Mouse (Mus musculus) embryo, embryonic 10 days (tissue): ENCODE measurements around the gene Cc2d2b.

Experiments
- DNase-seq: peaks from one replicate; pipeline ENCODE4 v3.0.0-alpha.2; 2015; ENCODE audit warnings: low spot score

The Cc2d2b gene

DNA sequence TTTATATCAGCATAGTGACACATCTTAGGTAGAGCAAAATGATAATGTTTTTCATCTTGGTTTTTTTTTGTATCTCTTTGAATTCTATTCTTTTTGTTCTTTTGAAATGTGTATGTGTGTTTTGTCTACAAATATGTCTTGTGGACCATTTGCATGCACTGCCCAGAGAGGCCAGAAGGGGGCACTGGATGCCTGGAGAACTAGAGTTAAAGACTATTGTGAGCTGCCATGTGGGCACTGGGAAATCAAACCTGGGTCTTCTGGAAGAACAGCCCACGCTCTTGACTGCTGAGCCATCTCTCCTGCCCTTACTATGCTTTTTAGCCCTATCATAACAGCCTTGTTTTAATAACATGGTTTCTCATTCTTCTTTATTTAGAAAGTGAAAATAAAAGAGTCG is 5.8 kb downstream of the Cc2d2b start:
- peak; percentile 47 for DNase-seq

GRCm38 (mm10) chr19:40760071-40760470 is 11.5 kb downstream of the Cc2d2b start:
- DNase-seq, result no peak

GRCm38 (mm10) chr19:40762023-40762759 is 13.6 kb downstream of the Cc2d2b start:
- DNase-seq, result peak; percentile 17

GRCm38 (mm10) chr19:40767189-40767588 is 18.6 kb downstream of the Cc2d2b start:
- no peak for DNase-seq

GRCm38 (mm10) chr19:40769341-40769770 is 20.8 kb downstream of the Cc2d2b start:
- no peak for DNase-seq

- no peak for DNase-seq
These were observed 39.6 kb downstream of the Cc2d2b start for GRCm38 (mm10) chr19:40788004-40788714.

DNA sequence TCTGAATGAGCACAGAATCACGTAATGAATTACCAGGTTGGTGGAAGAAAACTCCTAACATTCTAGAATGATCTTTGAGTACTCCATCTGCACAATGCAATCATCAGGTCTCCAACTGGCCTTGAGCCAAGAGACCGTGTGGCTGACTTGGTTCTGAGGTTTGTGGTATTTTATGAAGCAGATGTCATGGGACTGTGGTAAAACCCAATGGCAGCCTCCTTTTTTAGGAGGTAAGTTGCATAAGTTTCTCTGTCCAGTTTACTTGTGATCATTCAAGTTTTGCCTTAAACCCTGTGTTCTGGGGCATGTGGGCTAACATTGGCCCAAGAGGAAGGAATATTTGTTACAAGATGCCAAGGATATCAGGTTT is 40.1 kb downstream of the Cc2d2b start:
- no peak for DNase-seq

DNA sequence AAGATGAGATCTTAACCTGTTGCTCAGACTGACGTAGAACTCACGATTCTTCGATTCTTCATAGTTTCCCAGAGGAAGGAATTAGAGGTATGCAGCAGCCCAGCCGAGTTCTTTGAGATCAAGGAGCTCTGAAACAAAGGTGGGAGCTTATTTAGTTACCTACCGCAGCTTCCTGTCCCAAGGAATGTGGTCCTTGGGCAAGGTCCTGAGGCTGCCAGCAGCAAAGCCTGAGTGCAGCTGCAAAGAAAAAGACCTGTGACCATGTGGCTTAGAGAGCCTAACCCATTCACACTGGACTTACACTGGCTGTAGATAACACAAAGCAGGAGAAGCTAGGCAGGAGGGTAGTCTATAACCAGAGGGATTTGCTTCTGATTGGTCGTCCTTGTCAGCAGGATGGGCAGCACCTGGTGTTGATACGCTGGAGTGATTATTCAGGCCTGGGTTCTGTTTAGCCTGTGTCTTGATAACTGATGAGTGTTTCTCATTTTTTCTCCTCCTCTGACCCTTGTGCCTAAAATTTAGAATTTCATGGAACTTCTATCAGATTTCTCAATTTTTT is 56.7 kb downstream of the Cc2d2b start:
- peak; percentile 5 for DNase-seq

GRCm38 (mm10) chr19:40809858-40810257 is 61.3 kb downstream of the Cc2d2b start:
- DNase-seq, result no peak

- no peak for DNase-seq
These were observed 63.3 kb downstream of the Cc2d2b start for GRCm38 (mm10) chr19:40811840-40812239.

DNA sequence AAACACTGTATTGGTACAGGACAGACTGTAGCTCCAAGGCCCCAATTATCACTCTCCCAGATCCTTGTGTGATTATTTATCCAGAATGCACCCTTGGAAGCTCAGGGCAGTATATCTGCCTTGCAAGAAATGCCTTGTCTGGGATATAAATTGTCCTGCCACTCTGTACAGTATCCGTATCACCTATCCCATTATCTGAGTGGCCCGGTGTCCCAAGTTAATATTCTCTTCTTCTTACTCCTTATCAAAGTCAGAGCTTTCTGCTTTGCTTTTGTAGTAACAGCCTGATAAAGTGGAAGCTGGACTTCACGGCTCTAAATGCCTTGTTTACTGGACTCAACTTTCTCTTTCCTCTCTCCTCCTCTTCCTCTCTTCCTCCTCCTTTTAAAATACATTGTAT is 64.2 kb downstream of the Cc2d2b start:
- DNase-seq, result no peak

DNA sequence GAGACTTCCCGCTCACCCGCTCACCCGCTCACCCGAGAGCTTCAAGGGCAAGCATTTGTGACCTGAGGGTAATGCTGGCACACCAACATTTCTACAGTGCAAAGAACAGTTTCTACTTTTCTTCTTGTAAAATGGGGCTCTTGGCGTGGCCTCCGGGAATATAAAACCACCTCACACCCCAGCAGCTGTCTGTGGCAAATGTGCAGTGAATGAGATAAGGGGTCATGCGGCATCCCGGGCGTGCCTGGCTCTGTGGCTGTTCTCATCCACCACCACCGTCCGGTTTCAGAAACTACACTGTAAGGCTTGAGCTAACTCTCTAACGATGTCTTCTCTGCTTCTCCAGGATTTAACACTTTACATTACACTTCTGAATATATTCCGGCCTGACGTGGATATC is 64.8 kb downstream of the Cc2d2b start:
- peak; percentile 14 for DNase-seq

DNA sequence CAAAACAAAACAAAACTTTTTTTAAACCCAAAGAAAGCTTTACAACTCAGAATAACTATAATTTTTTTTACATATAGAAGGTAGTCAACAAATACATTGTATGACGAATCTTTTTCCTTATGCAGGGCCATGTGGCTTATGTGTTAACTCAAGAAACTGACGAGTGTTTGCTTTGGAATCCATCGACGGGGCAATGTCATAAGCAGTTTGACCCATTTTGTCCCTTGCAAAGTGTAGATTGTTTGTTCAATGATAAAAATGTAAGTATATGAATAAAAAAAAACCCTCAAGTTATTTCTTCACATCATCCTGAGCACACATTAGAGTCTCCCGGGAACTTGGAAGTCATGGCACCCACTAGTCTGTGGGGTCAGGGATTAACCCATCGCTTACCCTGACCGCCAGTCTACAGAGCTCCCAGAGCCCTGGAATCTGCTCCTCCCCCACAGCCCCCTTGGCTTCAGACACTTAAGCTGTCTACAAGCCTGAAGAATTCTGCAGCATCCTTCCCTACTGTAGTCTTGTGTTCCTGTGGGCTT is 67.2 kb downstream of the Cc2d2b start:
- no peak for DNase-seq

- DNase-seq, result no peak
These were observed 69.5 kb downstream of the Cc2d2b start for GRCm38 (mm10) chr19:40817901-40818532.

GRCm38 (mm10) chr19:40818764-40819163 is 70.2 kb downstream of the Cc2d2b start:
- DNase-seq, result no peak

GRCm38 (mm10) chr19:40821306-40821825 is 72.8 kb downstream of the Cc2d2b start:
- no peak for DNase-seq

- no peak for DNase-seq
These were observed 77.1 kb downstream of the Cc2d2b start for GRCm38 (mm10) chr19:40825636-40826035.

DNA sequence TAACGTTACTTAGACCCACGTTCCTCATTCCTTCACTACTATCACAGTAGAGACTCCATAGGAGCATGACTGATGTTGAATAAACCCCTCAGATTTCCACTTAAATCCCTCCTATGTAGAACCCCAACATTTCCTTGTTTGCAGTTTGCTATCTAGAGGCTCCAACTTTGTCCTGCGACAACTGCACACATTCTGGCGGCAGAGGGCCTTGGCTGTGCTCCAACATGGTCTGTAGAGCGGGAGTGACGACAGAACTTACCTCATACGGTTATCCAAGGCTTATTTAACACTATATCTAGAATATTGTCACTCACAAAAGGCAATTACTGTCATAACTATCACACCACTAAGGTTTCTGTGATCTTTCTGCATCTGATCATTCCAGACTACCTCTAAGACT is 78.2 kb downstream of the Cc2d2b start:
- no peak for DNase-seq

DNA sequence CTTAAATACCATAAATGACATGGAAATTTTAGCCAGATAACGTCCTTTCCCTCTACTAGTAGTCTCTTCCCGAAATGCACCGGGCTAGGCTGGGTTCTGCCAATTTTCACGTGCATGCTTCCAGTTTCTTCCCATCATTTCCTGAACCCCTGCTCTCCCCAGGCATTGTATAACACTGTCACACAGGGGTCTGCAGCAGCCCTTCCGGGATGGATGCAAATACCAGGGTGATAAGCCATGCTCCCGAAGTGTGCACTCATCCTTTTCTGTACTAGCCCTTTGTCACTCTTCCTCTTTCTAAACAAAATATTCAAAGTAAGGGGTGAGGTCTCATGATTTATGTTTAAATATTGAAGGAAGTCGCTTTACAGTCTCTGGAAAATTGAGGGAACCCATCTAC is 81.6 kb downstream of the Cc2d2b start:
- DNase-seq, result no peak

DNA sequence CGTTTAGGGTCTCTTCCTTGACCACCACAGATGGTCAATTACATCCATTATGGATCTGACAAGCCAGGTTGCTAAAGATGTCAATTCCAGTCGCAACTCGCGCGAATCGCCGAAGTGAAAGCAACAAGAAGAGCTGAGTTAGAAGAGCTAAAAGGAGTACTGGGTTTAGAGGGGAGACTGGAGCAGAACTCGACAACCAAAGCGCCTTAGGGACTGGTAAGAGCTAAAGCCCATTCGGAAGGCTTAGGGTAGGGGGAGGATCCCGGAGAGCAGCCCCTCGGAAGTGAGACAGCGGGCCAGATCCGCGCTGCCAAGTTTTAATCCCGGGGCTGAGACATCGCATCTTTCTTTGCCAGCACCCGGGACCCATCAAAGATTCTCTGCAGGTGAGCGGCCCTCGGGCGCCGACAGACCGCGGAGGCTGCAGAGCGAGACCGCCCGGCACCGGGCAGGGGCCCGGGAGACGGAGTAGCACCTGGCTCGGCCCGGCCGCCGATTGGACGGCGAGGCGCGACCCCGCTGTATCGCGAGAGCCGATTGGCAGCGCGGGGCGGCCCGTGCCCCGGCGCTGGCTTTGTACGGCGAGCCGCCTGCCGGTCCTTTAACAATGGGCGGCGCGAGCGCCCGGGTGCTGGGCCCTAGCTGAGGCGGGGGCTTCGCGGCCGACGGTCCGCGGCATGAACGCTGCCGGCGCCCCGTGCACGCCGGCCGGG is 82.3 kb downstream of the Cc2d2b start, which contains the start of gene Ccnj:
Gene Ccnj, plus strand, starts transcription at position 577 of the 713 bp plus-strand sequence.
- peak; percentile 91 for DNase-seq

GRCm38 (mm10) chr19:40831416-40832201 is 83.1 kb downstream of the Cc2d2b start:
- peak; percentile 72 for DNase-seq
